Mouse (Mus musculus): ENCODE data around the gene Ripply2.

- TF ChIP-seq CHD2 (IDR thresholded peaks at IDR 0.05; ENCODE audit: low read depth, low read length) = no peak
- TF ChIP-seq MAFK (IDR thresholded peaks at IDR 0.05; ENCODE audit: insufficient read depth, low read depth, low read length) = no peak
- TF ChIP-seq ZNF384 (IDR thresholded peaks at IDR 0.05; ENCODE audit: low read depth, low read length) = no peak
These were observed 37.0 kb upstream of the Ripply2 start for GRCm38 (mm10) chr9:86978257-86978907.
